Mouse (Mus musculus) G1E-ER4 (cell line): ENCODE results near the gene Ggps1. TPM values are rescaled to one million over a fixed set of nuclear protein-coding genes. Genes with fewer than 3 reads are reported as not detected.
A peak's percentile ranks its signal among the peaks of the same experiment; 100 is the strongest.

Experiments
- GATA1 ChIP-seq: IDR thresholded peaks from one replicate; pipeline ENCODE4 v1.8.0; 2012; ENCODE audit warnings: low read length, inconsistent platforms
- polyA plus RNA-seq: library from polyadenylated mRNA; stranded (reverse); fragments of >175 nt; gene quantifications from 2 replicates; pipeline ENCODE4 v1.2.3, GENCODE M21; 2012

Gene Ggps1
- polyA plus RNA-seq, 1 experiment, result 2.7 TPM

DNA sequence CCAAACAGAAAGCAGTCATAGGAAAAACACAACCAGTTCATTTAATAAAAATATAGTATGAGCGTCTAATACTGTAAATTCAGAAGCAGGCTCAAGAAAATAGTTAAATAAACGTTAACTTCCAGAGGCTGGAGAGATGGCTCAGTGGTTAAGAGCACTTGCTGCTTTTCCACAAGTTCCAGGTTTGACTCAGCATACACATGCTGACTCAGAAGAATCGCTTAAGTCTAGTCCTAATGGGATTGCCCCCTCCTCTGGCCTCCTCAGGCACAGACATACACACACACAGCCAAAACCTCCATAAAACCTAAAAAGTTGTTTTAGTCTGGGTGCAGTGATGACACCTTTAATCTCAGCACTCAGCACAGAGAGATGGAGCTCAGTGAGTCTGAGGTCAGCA lies 6.5 kb downstream of the Ggps1 start:
- no peak for TF ChIP-seq GATA1

- TF ChIP-seq GATA1, result no peak
These were observed 13.4 kb downstream of the Ggps1 start for GRCm38 (mm10) chr13:14049878-14050277.

- TF ChIP-seq GATA1, result no peak
These were observed 18.8 kb downstream of the Ggps1 start for GRCm38 (mm10) chr13:14044521-14044920.

GRCm38 (mm10) chr13:14043851-14044250 lies 19.4 kb downstream of the Ggps1 start:
- no peak for TF ChIP-seq GATA1

- no peak for TF ChIP-seq GATA1
These were observed 23.1 kb downstream of the Ggps1 start for GRCm38 (mm10) chr13:14040186-14040585.

GRCm38 (mm10) chr13:14039292-14039965 lies 23.9 kb downstream of the Ggps1 start, which contains the start of gene Tbce:
Gene Tbce, minus strand, starts transcription at chr13:14039638.
- TF ChIP-seq GATA1, result no peak

DNA sequence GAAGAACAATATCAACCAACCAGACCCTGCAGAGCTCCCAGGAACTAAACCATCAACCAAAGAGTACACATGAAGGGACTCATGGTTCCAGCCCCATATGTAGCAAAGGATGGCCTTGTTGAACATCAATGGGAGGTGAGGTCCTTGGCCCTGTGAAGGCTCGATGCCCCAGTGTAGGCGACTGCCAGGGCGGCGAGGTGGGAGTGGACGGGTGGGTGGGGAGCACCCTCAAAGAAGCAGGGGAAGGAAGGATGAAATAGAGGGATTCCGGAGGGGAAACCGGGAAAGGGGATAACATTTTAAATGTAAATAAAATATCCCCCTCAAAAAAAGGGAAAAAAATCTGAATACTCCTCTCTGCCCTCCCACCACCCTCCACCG lies 24.4 kb downstream of the Ggps1 start:
- no peak for TF ChIP-seq GATA1

GRCm38 (mm10) chr13:14035875-14036630 lies 27.2 kb downstream of the Ggps1 start:
- no peak for TF ChIP-seq GATA1

DNA sequence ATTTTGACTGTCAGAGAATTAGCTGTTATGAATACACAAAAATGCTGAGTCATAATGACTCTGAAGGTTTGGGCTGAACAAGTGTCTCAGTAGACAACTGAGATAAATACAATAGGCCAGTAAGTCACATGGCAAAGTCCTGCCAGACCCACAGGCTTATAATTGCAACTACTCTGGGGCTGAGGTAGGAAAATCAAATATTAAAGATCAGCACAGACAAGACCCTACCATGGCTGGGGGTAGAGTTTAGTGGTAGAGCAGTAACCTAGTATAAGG lies 29.3 kb downstream of the Ggps1 start:
- no peak for TF ChIP-seq GATA1

GRCm38 (mm10) chr13:14033309-14034072 lies 29.8 kb downstream of the Ggps1 start:
- peak; percentile 82 for TF ChIP-seq GATA1

DNA sequence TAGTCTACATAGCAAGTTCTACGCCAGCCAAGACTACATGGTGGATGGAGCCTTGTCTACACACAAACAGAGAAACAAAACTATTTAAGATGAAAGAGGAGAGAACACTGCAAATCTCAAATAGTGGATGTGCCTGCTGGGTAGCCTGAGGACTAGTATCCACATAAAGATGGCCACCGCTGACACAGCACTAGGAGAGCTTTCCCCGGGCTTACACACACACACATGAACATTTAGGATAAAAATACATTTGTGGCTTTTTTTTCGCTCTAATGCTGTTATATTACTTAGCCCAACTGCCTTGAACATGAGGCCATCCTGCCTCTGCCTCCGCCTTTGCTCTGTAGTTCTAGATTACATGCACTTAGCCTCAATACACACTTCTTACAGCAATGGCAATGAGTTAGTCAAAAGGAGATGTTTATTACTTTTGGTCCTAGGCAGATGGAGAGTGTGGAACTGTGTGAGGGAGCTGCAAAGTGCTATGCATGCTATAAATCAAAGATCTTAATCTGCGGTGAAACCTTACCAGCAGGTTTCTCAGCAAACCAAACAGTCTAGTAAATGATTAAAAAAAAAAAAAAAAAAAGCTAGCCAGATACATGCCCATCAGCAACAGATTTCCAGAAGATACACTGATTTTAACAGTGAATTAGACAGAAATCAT lies 37.0 kb downstream of the Ggps1 start:
- TF ChIP-seq GATA1, result no peak

- TF ChIP-seq GATA1, result no peak
These were observed 37.7 kb downstream of the Ggps1 start for GRCm38 (mm10) chr13:14025554-14025953.

- TF ChIP-seq GATA1, result no peak
These were observed 44.4 kb downstream of the Ggps1 start for GRCm38 (mm10) chr13:14018852-14019251.

GRCm38 (mm10) chr13:14018283-14018682 lies 45.0 kb downstream of the Ggps1 start:
- no peak for TF ChIP-seq GATA1

- TF ChIP-seq GATA1, result no peak
These were observed 47.7 kb downstream of the Ggps1 start for GRCm38 (mm10) chr13:14015609-14016008.

GRCm38 (mm10) chr13:14014540-14014939 lies 48.7 kb downstream of the Ggps1 start:
- no peak for TF ChIP-seq GATA1
